Mouse (Mus musculus) testis, adult 2 months (tissue): ENCODE measurements around the gene Celf5. TPM values are rescaled to one million over a fixed set of nuclear protein-coding genes. Genes with fewer than 3 reads are reported as not detected.

ENCODE experiments used
- H3K27ac ChIP-seq: fragments of 200-500 bp; 2 replicates; pipeline ENCODE4 v1.5.1; 2012; ENCODE audit warnings: low read depth, low read length; ENCODE audit not compliant: control insufficient read depth, insufficient read depth
- H3K27me3 ChIP-seq: fragments of 200-500 bp; 2 replicates; pipeline ENCODE4 v1.6.1; 2012; ENCODE audit warnings: mild to moderate bottlenecking, low read length, moderate library complexity; ENCODE audit not compliant: control insufficient read depth, insufficient read depth
- H3K36me3 ChIP-seq: fragments of 200-500 bp; 2 replicates; pipeline ENCODE4 v1.6.1; 2012; ENCODE audit warnings: mild to moderate bottlenecking, low read length; ENCODE audit not compliant: control insufficient read depth, insufficient read depth
- H3K4me1 ChIP-seq: fragments of 200-500 bp; 2 replicates; pipeline ENCODE4 v1.6.1; 2012; ENCODE audit warnings: low read length; ENCODE audit not compliant: control insufficient read depth, insufficient read depth
- H3K4me3 ChIP-seq: fragments of 200-500 bp; 2 replicates; pipeline ENCODE4 v1.5.1; 2012; ENCODE audit warnings: low read depth, mild to moderate bottlenecking, low read length, moderate library complexity, mixed read lengths; ENCODE audit not compliant: control insufficient read depth
- CTCF ChIP-seq: fragments of 200-500 bp; IDR thresholded peaks from 2 replicates; pipeline ENCODE4 v1.5.1; 2012; ENCODE audit warnings: low read depth, mild to moderate bottlenecking, inconsistent platforms, low read length, moderate library complexity; ENCODE audit not compliant: control insufficient read depth, insufficient read depth, insufficient replicate concordance
- POLR2A ChIP-seq: fragments of 200-500 bp; IDR thresholded peaks from 2 replicates; pipeline ENCODE4 v1.6.1; 2012; ENCODE audit warnings: low read depth, mild to moderate bottlenecking, inconsistent platforms, low read length, moderate library complexity; ENCODE audit not compliant: control insufficient read depth
- polyA plus RNA-seq: library from polyadenylated mRNA; depleted of rRNA; stranded (reverse); fragments of >200 nt; gene quantifications from 2 replicates; pipeline ENCODE4 v1.2.3, GENCODE M21; 2012

Celf5 gene
- polyA plus RNA-seq, 1 experiment: 163 TPM

DNA sequence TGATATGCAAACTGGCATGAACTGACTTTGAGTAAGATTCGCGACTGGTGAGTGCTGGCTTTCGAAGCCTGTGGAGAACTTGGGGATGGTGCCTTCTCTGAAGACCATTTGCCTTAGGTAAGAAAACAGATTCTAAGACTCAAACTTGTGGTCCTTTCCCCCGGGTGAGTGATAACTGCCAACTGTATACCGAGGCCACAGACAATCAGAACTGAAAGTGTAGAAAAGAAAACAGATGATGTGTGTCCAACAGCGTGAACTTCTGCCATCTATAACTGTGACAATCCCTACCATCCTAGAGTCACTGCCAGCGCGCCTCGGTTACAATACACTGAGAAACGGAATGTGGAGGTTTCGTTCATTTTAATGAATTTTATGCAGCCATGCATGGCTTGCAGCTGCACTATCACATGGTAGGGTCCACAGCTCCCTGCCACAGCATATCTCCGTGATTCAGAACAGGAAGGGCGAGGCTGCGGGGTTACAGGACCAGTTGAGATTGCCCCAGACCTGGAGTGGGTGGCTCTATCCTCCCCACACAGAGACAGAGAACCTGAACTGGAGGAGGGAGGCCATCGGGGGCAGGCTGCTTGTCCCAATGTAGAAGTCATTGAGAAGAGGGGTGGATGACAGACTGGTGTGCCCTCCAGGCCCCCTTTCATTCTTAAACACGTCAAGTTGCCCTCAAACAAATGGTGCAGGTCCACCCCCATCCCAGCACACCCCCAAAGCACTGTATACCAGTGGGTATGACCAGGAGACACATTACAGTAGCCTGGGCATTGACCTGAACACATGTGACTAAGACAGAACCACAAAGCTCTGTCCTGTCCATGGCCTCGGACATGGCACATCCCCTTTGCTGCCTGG, 15.1 kb upstream of the Celf5 start:
- Histone ChIP-seq H3K36me3 (no peaks in the 10 kb centered on the region), H3K27me3 (no peaks in the 10 kb centered on the region), H3K4me3 (no peak overlapping the region), H3K27ac (no peak overlapping the region), H3K4me1 (peaks cover 10% of the 10 kb centered on the region)
- no peak for TF ChIP-seq CTCF
- TF ChIP-seq POLR2A: no peak

GRCm38 (mm10) chr10:81496969-81497368, 14.5 kb upstream of the Celf5 start:
- Histone ChIP-seq H3K36me3 (no peaks in the 10 kb centered on the region), H3K4me1 (peaks cover 10% of the 10 kb centered on the region), H3K4me3 (no peak overlapping the region), H3K27me3 (no peaks in the 10 kb centered on the region), H3K27ac (no peak overlapping the region)
- TF ChIP-seq CTCF: no peak
- TF ChIP-seq POLR2A: no peak

- Histone ChIP-seq H3K4me1 (peaks cover 10% of the 10 kb centered on the region), H3K27me3 (no peaks in the 10 kb centered on the region), H3K27ac (peak within 1 kb of the TSS; percentile 77), H3K36me3 (no peaks in the 10 kb centered on the region), H3K4me3 (peak within 1 kb of the TSS; percentile 99)
- TF ChIP-seq POLR2A (peak; percentile 63), CTCF (no peak)
Observed at GRCm38 (mm10) chr10:81496264-81496901, 13.9 kb upstream of the Celf5 start, which contains the start of gene Ncln. TSS of gene Ncln (minus strand) at chr10:81496392.

DNA sequence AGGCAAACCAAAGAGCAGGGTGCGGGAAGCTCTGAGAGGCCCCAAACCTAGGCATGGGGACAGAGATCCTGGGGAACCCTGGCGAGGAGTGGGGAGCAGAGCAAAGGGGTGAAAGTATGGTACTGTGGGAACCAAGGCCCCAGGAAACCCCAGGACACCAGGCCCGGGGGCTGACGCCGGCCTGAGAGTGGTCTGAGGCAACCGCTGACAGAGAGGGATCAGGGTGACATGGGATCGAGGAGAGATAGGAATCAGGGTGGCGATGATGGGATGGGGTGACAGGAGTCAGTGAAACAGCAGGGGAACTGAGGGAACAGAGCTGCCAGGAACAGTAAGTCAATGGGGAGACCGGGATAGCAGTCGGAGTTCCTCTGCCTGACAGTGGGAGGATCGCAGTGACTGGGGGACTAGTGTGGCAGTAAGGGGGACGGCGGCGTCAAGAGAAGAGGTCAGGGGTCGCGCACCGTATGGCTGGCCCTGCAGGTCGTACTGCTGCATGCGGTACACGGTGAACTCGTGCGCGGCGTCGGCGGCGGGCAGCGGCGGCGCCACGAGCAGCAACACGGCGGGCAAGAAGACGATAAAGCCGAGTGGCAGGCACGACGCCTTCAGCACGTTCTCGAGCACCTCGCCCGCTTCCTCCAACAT, 13.2 kb upstream of the Celf5 start:
- Histone ChIP-seq H3K27ac (peak overlapping the region; percentile 65), H3K4me1 (peaks cover 10% of the 10 kb centered on the region), H3K4me3 (peak overlapping the region; percentile 99), H3K27me3 (no peaks in the 10 kb centered on the region), H3K36me3 (no peaks in the 10 kb centered on the region)
- TF ChIP-seq CTCF: no peak
- no peak for TF ChIP-seq POLR2A

GRCm38 (mm10) chr10:81495151-81495550, 12.6 kb upstream of the Celf5 start:
- Histone ChIP-seq H3K27me3 (no peaks in the 10 kb centered on the region), H3K27ac (no peak overlapping the region), H3K4me3 (peak overlapping the region; percentile 99), H3K36me3 (no peaks in the 10 kb centered on the region), H3K4me1 (peaks cover 10% of the 10 kb centered on the region)
- TF ChIP-seq POLR2A (no peak), CTCF (no peak)

DNA sequence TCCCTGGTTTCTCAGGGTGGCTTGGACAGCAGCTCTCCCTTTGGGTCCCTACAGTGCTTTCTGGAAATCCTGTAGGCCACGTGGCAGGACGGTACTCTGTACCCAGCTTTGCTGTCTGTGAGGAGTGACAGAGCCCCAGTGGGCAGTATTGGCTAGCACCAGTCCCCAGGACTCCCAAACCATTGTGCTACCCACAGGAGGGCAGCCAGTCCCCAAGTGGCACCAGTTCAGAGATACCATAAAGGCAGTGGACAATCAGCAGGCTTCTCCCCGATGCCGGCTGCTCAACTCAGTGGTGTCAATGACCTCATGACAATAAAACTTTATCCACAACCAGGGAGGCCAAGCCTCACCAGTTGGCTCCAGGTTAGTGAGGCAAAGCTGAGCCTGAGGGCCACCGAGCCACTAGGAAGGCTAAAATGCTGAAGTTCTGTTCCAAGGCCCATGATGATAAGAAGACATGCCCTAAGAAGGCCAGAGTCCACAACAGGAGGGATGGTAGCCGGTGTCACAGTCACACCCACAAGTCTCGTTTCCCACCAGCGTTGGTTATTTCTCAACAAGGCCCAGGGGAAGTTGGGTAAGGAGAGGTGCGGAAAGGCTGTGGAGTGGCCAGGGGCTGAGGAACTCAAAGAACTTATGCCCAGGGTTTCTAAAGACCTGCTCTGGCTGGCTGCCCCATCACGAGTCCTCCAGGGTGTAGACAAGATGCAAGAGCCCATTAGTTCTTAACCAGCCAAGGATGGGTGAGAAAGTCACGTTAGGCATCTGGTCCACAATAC, 11.9 kb upstream of the Celf5 start:
- Histone ChIP-seq H3K4me3 (no peak overlapping the region), H3K27me3 (no peaks in the 10 kb centered on the region), H3K4me1 (peaks cover 10% of the 10 kb centered on the region), H3K36me3 (no peaks in the 10 kb centered on the region; the same call in 1 of the 2 replicates), H3K27ac (no peak overlapping the region)
- TF ChIP-seq CTCF (no peak), POLR2A (no peak)

GRCm38 (mm10) chr10:81493601-81494220, 11.2 kb upstream of the Celf5 start:
- H3K4me1 ChIP-seq: peaks cover 10% of the 10 kb centered on the region
- H3K4me3 ChIP-seq: no peak overlapping the region
- no peaks in the 10 kb centered on the region for H3K27me3 ChIP-seq
- TF ChIP-seq CTCF: no peak
- no peak for TF ChIP-seq POLR2A
- no peaks in the 10 kb centered on the region; the same call in 1 of the 2 replicates for H3K36me3 ChIP-seq
- no peak overlapping the region for H3K27ac ChIP-seq
